Comparison of ENCODE assay signal across 8 mouse cellular contexts in genomic region chr5:134638461-134639268, GRCm38 (mm10). TPM values are rescaled to one million over a fixed set of nuclear protein-coding genes. Genes with fewer than 3 reads are reported as not detected.
DNase-seq lines count a peak whose midpoint lies in the region; ATAC-seq and TF ChIP-seq lines count a peak whose summit lies in the region.

No protein-coding gene starts in this region.

- no peaks in the 10 kb centered on the region for H3K9me3 ChIP-seq in kidney, postnatal 0 days (replicated peaks; ENCODE audit: low read length)
- H3K9me3 ChIP-seq in forebrain, embryonic 11.5 days (ENCODE audit: control insufficient read depth, low read length): no peaks in the 10 kb centered on the region
- no peaks in the 10 kb centered on the region for H3K9me3 ChIP-seq in liver, embryonic 14.5 days (ENCODE audit: control insufficient read depth, low read length)

- H3K4me3 ChIP-seq in kidney, postnatal 0 days (replicated peaks; ENCODE audit: low read depth, low read length): peak overlapping the region; percentile 96
- peak overlapping the region; percentile 99 for H3K4me3 ChIP-seq in forebrain, embryonic 11.5 days (ENCODE audit: low read depth, low read length)
- H3K4me3 ChIP-seq in liver, embryonic 14.5 days (ENCODE audit: insufficient read depth in 1 of 2, low read depth in 2 of 2, low read length in 2 of 2): peak overlapping the region; percentile 95 to 100

- peak; percentile 37 for DNase-seq in kidney, postnatal 0 days (ENCODE audit: low spot score)
- no peak for DNase-seq in kidney, adult 11 months
- DNase-seq in R1 (ENCODE audit: low read depth, low spot score): peak; percentile 53
- no peak for DNase-seq in forebrain, embryonic 11.5 days (ENCODE audit: low spot score)
- DNase-seq in liver, embryonic 14.5 days (ENCODE audit: low read depth in 3 of 3, low spot score in 3 of 3): peak in 1 of 3 experiments; percentile 27
- DNase-seq in ovary, postnatal 36 days (ENCODE audit: low spot score): no peak
- no peak for DNase-seq in adrenal gland, adult 8-10 months
- no peak for DNase-seq in urinary bladder, postnatal 25 days (ENCODE audit: low spot score)

- peaks cover 4% of the 10 kb centered on the region; the same call in 1 of the 2 replicates for H3K4me1 ChIP-seq in kidney, postnatal 0 days (replicated peaks; ENCODE audit: insufficient read depth, low read length)
- H3K4me1 ChIP-seq in forebrain, embryonic 11.5 days (replicated peaks; ENCODE audit: control insufficient read depth, insufficient read depth, low read length): peaks cover 6% of the 10 kb centered on the region
- peaks cover 10 to 12% of the 10 kb centered on the region in 2 experiments for H3K4me1 ChIP-seq in liver, embryonic 14.5 days (replicated peaks; ENCODE audit: control insufficient read depth in 2 of 2, insufficient read depth in 2 of 2, low read length in 1 of 2)

- peak overlapping the region; percentile 81 for H3K4me2 ChIP-seq in kidney, postnatal 0 days (ENCODE audit: low read length)
- H3K4me2 ChIP-seq in forebrain, embryonic 11.5 days (ENCODE audit: low read depth, low read length, severe bottlenecking): peak overlapping the region; percentile 87
- peak overlapping the region; percentile 92 for H3K4me2 ChIP-seq in liver, embryonic 14.5 days (ENCODE audit: low read depth)

- 0 out of 2 replicates have a peak, but pooled peaks have one; percentile 22 for TF ChIP-seq EP300 in liver, embryonic 14.5 days (IDR thresholded peaks at IDR 0.05; ENCODE audit: low read depth)

- ATAC-seq in kidney, postnatal 0 days (replicated peaks; ENCODE audit: low FRiP score, low read depth): peak; percentile 18; the same call in 1 of the 2 replicates
- ATAC-seq in forebrain, embryonic 11.5 days (replicated peaks; ENCODE audit: low FRiP score): peak; percentile 73
- ATAC-seq in liver, embryonic 14.5 days (ENCODE audit: insufficient read depth): peak; percentile 73

- H3K36me3 ChIP-seq in kidney, postnatal 0 days (ENCODE audit: insufficient read depth, low read length): peaks cover 11% of the 10 kb centered on the region
- H3K36me3 ChIP-seq in forebrain, embryonic 11.5 days (ENCODE audit: control insufficient read depth, insufficient read depth, low read length): no peaks in the 10 kb centered on the region; the same call in 1 of the 2 replicates
- peaks cover 19% of the 10 kb centered on the region for H3K36me3 ChIP-seq in liver, embryonic 14.5 days (replicated peaks; ENCODE audit: control insufficient read depth, insufficient read depth, low read depth)

- peak overlapping the region; percentile 99 for H3K9ac ChIP-seq in kidney, postnatal 0 days (ENCODE audit: low read depth, low read length)
- H3K9ac ChIP-seq in forebrain, embryonic 11.5 days (ENCODE audit: low read length): peak overlapping the region; percentile 99
- peak overlapping the region; percentile 99 for H3K9ac ChIP-seq in liver, embryonic 14.5 days (replicated peaks)

- H3K27me3 ChIP-seq in kidney, postnatal 0 days (ENCODE audit: insufficient read depth, low read length): no peaks in the 10 kb centered on the region
- H3K27me3 ChIP-seq in forebrain, embryonic 11.5 days (ENCODE audit: control insufficient read depth, insufficient read depth, low read length): no peaks in the 10 kb centered on the region
- H3K27me3 ChIP-seq in liver, embryonic 14.5 days (ENCODE audit: control insufficient read depth, insufficient read depth, low read length): no peaks in the 10 kb centered on the region

- H3K27ac ChIP-seq in kidney, postnatal 0 days: peak overlapping the region; percentile 95
- peak overlapping the region; percentile 85 for H3K27ac ChIP-seq in forebrain, embryonic 11.5 days (ENCODE audit: low read depth, low read length)
- peak overlapping the region; percentile 83 for H3K27ac ChIP-seq in liver, embryonic 14.5 days

- WGBS in kidney, postnatal 0 days: under 1% methylated on average over 67 of the region's 85 CpGs
- WGBS in forebrain, embryonic 11.5 days: under 1% methylated on average over 83 of the region's 85 CpGs
- WGBS in liver, embryonic 14.5 days (ENCODE audit: insufficient replicate concordance): under 1% methylated on average over 85 of the region's 85 CpGs

- no peak for TF ChIP-seq CTCF in kidney, postnatal 0 days (IDR thresholded peaks at IDR 0.05; ENCODE audit: low read depth)
- no peak for TF ChIP-seq CTCF in liver, embryonic 14.5 days (IDR thresholded peaks at IDR 0.05; ENCODE audit: low read depth)

RNA-seq across cellular contexts. Expression of gene Eif4h, which starts 0.6 kb away (rescaled TPM):
- 327 and 365 TPM in 2 replicates for polyA plus RNA-seq in kidney, postnatal 0 days (2015; fragmentation: Nextera tagmentation; extraction: Ambion mirVana)
- polyA plus RNA-seq in forebrain, embryonic 11.5 days (2014; fragmentation: Nextera tagmentation; extraction: Ambion mirVana): 493 and 540 TPM in 2 replicates
- polyA plus RNA-seq in liver, embryonic 14.5 days (2012; rRNA removed): 91.2 and 110 TPM in 2 replicates
- polyA plus RNA-seq in liver, embryonic 14.5 days (2014; fragmentation: Nextera tagmentation; extraction: Ambion mirVana): 148 and 167 TPM in 2 replicates
- total RNA-seq in adrenal gland, adult 8-10 months (2022): 100 to 1,000 TPM; 241 to 258 (median 257) TPM

RNA-seq across cellular contexts. Expression of gene Lat2, which starts 23.8 kb away (rescaled TPM):
- 0.45 and 0.93 TPM in 2 replicates for polyA plus RNA-seq in kidney, postnatal 0 days (2015; fragmentation: Nextera tagmentation; extraction: Ambion mirVana)
- polyA plus RNA-seq in forebrain, embryonic 11.5 days (2014; fragmentation: Nextera tagmentation; extraction: Ambion mirVana): 2.2 and 3.8 TPM in 2 replicates
- 1.5 and 1.8 TPM in 2 replicates for polyA plus RNA-seq in liver, embryonic 14.5 days (2012; rRNA removed)
- 1.3 and 1.7 TPM in 2 replicates for polyA plus RNA-seq in liver, embryonic 14.5 days (2014; fragmentation: Nextera tagmentation; extraction: Ambion mirVana)
- total RNA-seq in adrenal gland, adult 8-10 months (2022): 10 to 100 TPM in 2 of 4 experiments, 1 to 10 TPM in 2; 4.8 to 11.3 (median 8.0) TPM

RNA-seq across cellular contexts. Expression of gene Limk1, which starts 49.7 kb away (rescaled TPM):
- polyA plus RNA-seq in kidney, postnatal 0 days (2015; fragmentation: Nextera tagmentation; extraction: Ambion mirVana): 3.4 and 3.6 TPM in 2 replicates
- 11.2 and 11.8 TPM in 2 replicates for polyA plus RNA-seq in forebrain, embryonic 11.5 days (2014; fragmentation: Nextera tagmentation; extraction: Ambion mirVana)
- polyA plus RNA-seq in liver, embryonic 14.5 days (2012; rRNA removed): 1.9 and 2.2 TPM in 2 replicates
- polyA plus RNA-seq in liver, embryonic 14.5 days (2014; fragmentation: Nextera tagmentation; extraction: Ambion mirVana): 0.89 and 0.92 TPM in 2 replicates
- 10 to 100 TPM; 22.4 to 25.4 (median 23.7) TPM for total RNA-seq in adrenal gland, adult 8-10 months (2022)

RNA-seq across cellular contexts. Expression of gene Rfc2, which starts 57.5 kb away (rescaled TPM):
- 155 and 188 TPM in 2 replicates for polyA plus RNA-seq in kidney, postnatal 0 days (2015; fragmentation: Nextera tagmentation; extraction: Ambion mirVana)
- polyA plus RNA-seq in forebrain, embryonic 11.5 days (2014; fragmentation: Nextera tagmentation; extraction: Ambion mirVana): 375 and 391 TPM in 2 replicates
- polyA plus RNA-seq in liver, embryonic 14.5 days (2012; rRNA removed): 68.1 and 102 TPM in 2 replicates
- polyA plus RNA-seq in liver, embryonic 14.5 days (2014; fragmentation: Nextera tagmentation; extraction: Ambion mirVana): 180 and 217 TPM in 2 replicates
- 10 to 100 TPM; 39.8 to 56.8 (median 46.2) TPM for total RNA-seq in adrenal gland, adult 8-10 months (2022)

Comparison
In these comparisons a context has a peak if more than half of its experiments do, and no peak if none do; other contexts are left out.
1. DNase-seq: peak in kidney, postnatal 0 days (single experiment) and R1 (single experiment); none in kidney, adult 11 months (single experiment), forebrain, embryonic 11.5 days (single experiment), ovary, postnatal 36 days (single experiment), adrenal gland, adult 8-10 months (single experiment) and urinary bladder, postnatal 25 days (single experiment).
2. ATAC-seq: peak in every context shown above with its lines; median percentile 73 in forebrain, embryonic 11.5 days; 73 in liver, embryonic 14.5 days; 18 in kidney, postnatal 0 days.
3. Peak in every context shown above with its lines, with median percentiles within 50 percentile points of each other: H3K27ac ChIP-seq, H3K4me2 ChIP-seq, H3K4me3 ChIP-seq and H3K9ac ChIP-seq.